Mouse (Mus musculus) heart, postnatal 0 days (tissue): ENCODE measurements around the gene Gas8.

ENCODE experiments used
- CTCF ChIP-seq: IDR thresholded peaks from 2 replicates; pipeline ENCODE4 v1.5.1; 2016; ENCODE audit warnings: antibody characterized with exemption, control low read depth, low read depth
- EP300 ChIP-seq: IDR thresholded peaks from 2 replicates; pipeline ENCODE4 v1.6.1; 2016; ENCODE audit warnings: antibody characterized with exemption, low read depth

- TF ChIP-seq CTCF (no peak), EP300 (no peak)
Observed at GRCm38 (mm10) chr8:123499556-123499955, 19.1 kb upstream of the Gas8 start.
